Comparison of ENCODE assay signal across 25 mouse cellular contexts in genomic region chr7:78333422-78333821, GRCm38 (mm10).
"Had no signal": no experiment of that assay in that cellular context is flagged by ENCODE, and none has a peak within 500 bp of the region (broad histone marks: within the 10 kb centered on the region; RNA-seq: fewer than 3 reads in every experiment).

No protein-coding gene starts in this region.

- H3K4me1 ChIP-seq: heart, embryonic 13.5 days; heart, embryonic 15.5 days; hindbrain, embryonic 13.5 days; hindbrain, embryonic 15.5 days; kidney, embryonic 15.5 days; limb, embryonic 10.5 days; limb, embryonic 12.5 days; liver, embryonic 13.5 days; liver, embryonic 15.5 days had no signal

- H3K4me3 ChIP-seq: heart, adult 2 months; heart, embryonic 13.5 days; heart, embryonic 15.5 days; hindbrain, embryonic 13.5 days; hindbrain, embryonic 15.5 days; kidney, embryonic 15.5 days; limb, embryonic 10.5 days; limb, embryonic 12.5 days; liver, embryonic 13.5 days; liver, embryonic 15.5 days had no signal

- DNase-seq: gastrocnemius, postnatal 14 days; gastrocnemius, postnatal 36 days; heart, adult 2 months; heart, postnatal 14 days; heart, postnatal 36 days; kidney, adult 11 months; kidney, adult 2 months; kidney, adult 9 months; kidney, postnatal 14 days; kidney, postnatal 36 days; layer of hippocampus, adult 9-11 months; layer of hippocampus, postnatal 36 days; liver; liver, embryonic 13.5 days; liver, postnatal 0 days had no signal

- H3K27me3 ChIP-seq: heart, embryonic 13.5 days; heart, embryonic 15.5 days; hindbrain, embryonic 13.5 days; hindbrain, embryonic 15.5 days; kidney, embryonic 15.5 days; limb, embryonic 12.5 days; liver, embryonic 13.5 days; liver, embryonic 15.5 days had no signal

- H3K27ac ChIP-seq: heart, adult 2 months; heart, embryonic 13.5 days; heart, embryonic 15.5 days; hindbrain, embryonic 13.5 days; hindbrain, embryonic 15.5 days; hindbrain, postnatal 0 days; kidney, embryonic 15.5 days; kidney, postnatal 0 days; limb, embryonic 10.5 days; limb, embryonic 12.5 days; liver, embryonic 13.5 days; liver, embryonic 15.5 days had no signal
